Mouse (Mus musculus) forebrain, embryonic 14.5 days (tissue): ENCODE results near the gene Clip3. TPM values are rescaled to one million over a fixed set of nuclear protein-coding genes. Genes with fewer than 3 reads are reported as not detected.

Experiments
- ATAC-seq: fragments of 200-750 bp; cut with Nextera tagmentation; 2 replicates; pipeline ENCODE4 v1.8.0; 2017; ENCODE audit warnings: mild to moderate bottlenecking, moderate library complexity
- DNase-seq: peaks from one replicate; pipeline ENCODE4 v3.0.0-alpha.2; 2015; ENCODE audit warnings: low spot score
- H3K27ac ChIP-seq: fragments of 300-500 bp; sonication (generic); 2 replicates; pipeline ENCODE4 v1.5.1; 2014; ENCODE audit warnings: low read depth, mild to moderate bottlenecking, control low read depth, low read length, moderate library complexity
- H3K27me3 ChIP-seq: fragments of 300-500 bp; sonication (generic); replicated peaks from 2 replicates; pipeline ENCODE4 v1.6.1; 2014; ENCODE audit warnings: low read length, control low read depth, mixed read lengths; ENCODE audit not compliant: control insufficient read depth, insufficient read depth
- H3K36me3 ChIP-seq: fragments of 300-500 bp; sonication (generic); 2 replicates; pipeline ENCODE4 v1.6.1; 2014; ENCODE audit warnings: low read length, control low read depth; ENCODE audit not compliant: control insufficient read depth, insufficient read depth
- H3K4me1 ChIP-seq: fragments of 300-500 bp; sonication (generic); 2 replicates; pipeline ENCODE4 v1.6.1; 2014; ENCODE audit warnings: antibody characterized with exemption, low read length, control low read depth; ENCODE audit not compliant: control insufficient read depth, insufficient read depth
- H3K4me2 ChIP-seq: fragments of 300-500 bp; sonication (generic); 2 replicates; pipeline ENCODE4 v1.6.1; 2014; ENCODE audit warnings: mild to moderate bottlenecking, control low read depth, low read length
- H3K4me3 ChIP-seq: fragments of 300-500 bp; sonication (generic); 2 replicates; pipeline ENCODE4 v1.5.1; 2014; ENCODE audit warnings: low read depth, low read length, control low read depth
- H3K9ac ChIP-seq: fragments of 300-500 bp; sonication (generic); 2 replicates; pipeline ENCODE4 v1.6.1; 2014; ENCODE audit warnings: mild to moderate bottlenecking, low read length, control low read depth, moderate library complexity
- H3K9me3 ChIP-seq: fragments of 300-500 bp; sonication (generic); replicated peaks from 2 replicates; pipeline ENCODE4 v1.6.1; 2016; ENCODE audit warnings: low read length, control low read depth, mixed read lengths; ENCODE audit not compliant: control insufficient read depth
- WGBS: fragments of 180-500 bp; shearing (Covaris S2); extraction: QIAGEN DNeasy Blood & Tissue Kit; methylation state at CpG from one replicate; pipeline ENCODE4 v1.1.7; 2014; 5-methylcytosine and 5-hydroxymethylcytosine counted together
- polyA plus RNA-seq: library from polyadenylated mRNA; unstranded; fragments of >200 nt; fragmentation: Nextera tagmentation; extraction: Ambion mirVana; gene quantifications from 2 replicates; pipeline ENCODE4 v1.2.1, GENCODE M21; 2014

The Clip3 gene
- polyA plus RNA-seq, 1 experiment from 2014 or later, result 142 TPM

- no peaks in the 10 kb centered on the region for H3K9me3 ChIP-seq
- DNase-seq (no peak), ATAC-seq (no peak)
- no peaks in the 10 kb centered on the region for H3K36me3 ChIP-seq
- no peak overlapping the region for H3K27ac ChIP-seq
- H3K9ac ChIP-seq, result no peak overlapping the region; the same call in 1 of the 2 replicates
- 54% methylated on average over 2 of the region's 2 CpGs for WGBS
- no peaks in the 10 kb centered on the region for H3K4me1 ChIP-seq
- H3K27me3 ChIP-seq, result no peaks in the 10 kb centered on the region
- no peak overlapping the region for H3K4me3 ChIP-seq
- H3K4me2 ChIP-seq, result peak overlapping the region; percentile 86
Observed at GRCm38 (mm10) chr7:30278911-30279310, 12.6 kb upstream of the Clip3 start.

DNA sequence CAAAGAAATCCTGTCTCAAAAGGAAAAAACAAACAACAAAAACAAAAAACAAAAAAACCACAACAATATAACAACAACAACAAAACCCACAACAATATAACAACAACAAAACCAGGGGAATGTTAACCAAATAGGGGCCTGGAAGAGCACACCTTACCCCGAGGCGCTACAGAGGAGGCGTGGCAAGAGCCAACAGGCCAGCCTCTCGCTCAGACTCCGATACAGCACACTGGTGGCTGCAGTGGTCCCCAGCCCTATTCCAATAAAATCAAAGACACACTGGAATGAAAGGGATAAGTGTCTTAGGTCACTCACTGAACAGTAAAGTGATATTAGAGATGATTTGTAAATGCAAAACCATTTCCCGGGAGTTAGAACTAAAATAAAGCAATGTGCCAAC is 12.0 kb upstream of the Clip3 start:
- Histone ChIP-seq H3K27me3 (no peaks in the 10 kb centered on the region), H3K27ac (no peak overlapping the region; the same call in 1 of the 2 replicates), H3K4me3 (peak overlapping the region; percentile 74), H3K4me1 (no peaks in the 10 kb centered on the region), H3K4me2 (peak overlapping the region; percentile 86), H3K36me3 (no peaks in the 10 kb centered on the region), H3K9me3 (no peaks in the 10 kb centered on the region), H3K9ac (peak overlapping the region; percentile 59)
- no peak for DNase-seq
- WGBS, result 0% methylated on average over 6 of the region's 6 CpGs
- peak; percentile 15; the same call in 1 of the 2 replicates for ATAC-seq

- H3K9me3 ChIP-seq, result no peaks in the 10 kb centered on the region
- peak within 1 kb of the TSS; percentile 74 for H3K4me3 ChIP-seq
- peak within 1 kb of the TSS; percentile 98 for H3K27ac ChIP-seq
- peak within 1 kb of the TSS; percentile 86 for H3K4me2 ChIP-seq
- WGBS, result under 1% methylated on average over 38 of the region's 49 CpGs
- peak within 1 kb of the TSS; percentile 59 for H3K9ac ChIP-seq
- ATAC-seq (peak; percentile 97), DNase-seq (peak; percentile 98)
- no peaks in the 10 kb centered on the region for H3K36me3 ChIP-seq
- H3K4me1 ChIP-seq, result no peaks in the 10 kb centered on the region
- no peaks in the 10 kb centered on the region for H3K27me3 ChIP-seq
Observed at GRCm38 (mm10) chr7:30279951-30280669, 11.4 kb upstream of the Clip3 start, which contains the start of the genes Thap8 and Wdr62. Gene Thap8, plus strand, starts transcription at chr7:30280094. Gene Wdr62, minus strand, starts transcription at chr7:30280419.

DNA sequence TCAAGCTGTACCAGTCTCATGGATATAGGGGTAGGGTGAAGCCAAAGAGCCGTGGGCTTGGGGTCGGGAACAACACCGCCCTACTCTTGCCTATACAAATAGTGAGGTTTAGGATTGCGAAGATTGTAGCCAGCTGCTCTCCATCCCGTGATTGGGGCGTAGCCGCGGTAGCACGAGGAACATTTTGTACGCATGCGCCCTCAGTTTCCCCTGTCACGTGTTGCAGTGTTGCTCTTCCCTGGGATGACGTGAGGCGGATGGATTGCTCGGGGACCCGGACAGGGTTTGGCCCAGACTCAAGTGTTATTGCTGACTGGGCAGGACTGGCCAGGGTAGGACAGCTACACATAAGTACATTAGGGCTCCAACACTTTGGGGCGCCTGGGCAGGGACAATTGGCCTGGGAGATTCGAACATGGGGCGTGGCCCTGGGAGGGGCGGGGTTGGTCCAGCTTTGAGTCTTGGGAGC is 10.8 kb upstream of the Clip3 start:
- peak; percentile 88 for ATAC-seq
- no peaks in the 10 kb centered on the region for H3K4me1 ChIP-seq

GRCm38 (mm10) chr7:30281522-30281921 is 10.0 kb upstream of the Clip3 start:
- no peak for ATAC-seq
- no peak overlapping the region; the same call in 1 of the 2 replicates for H3K27ac ChIP-seq
- H3K36me3 ChIP-seq, result no peaks in the 10 kb centered on the region
- no peak for DNase-seq
- H3K4me1 ChIP-seq, result no peaks in the 10 kb centered on the region
- no peak overlapping the region for H3K4me3 ChIP-seq
- H3K9me3 ChIP-seq, result no peaks in the 10 kb centered on the region
- no peak overlapping the region for H3K9ac ChIP-seq
- no peaks in the 10 kb centered on the region for H3K27me3 ChIP-seq
- 75% methylated on average over 4 of the region's 4 CpGs for whole genome bisulfite sequencing
- H3K4me2 ChIP-seq, result no peak overlapping the region; the same call in 1 of the 2 replicates

More for the DNA sequence above, 10.8 kb upstream of the Clip3 start:
- Histone ChIP-seq H3K9me3 (no peaks in the 10 kb centered on the region), H3K4me2 (peak overlapping the region; percentile 86), H3K27me3 (no peaks in the 10 kb centered on the region), H3K4me3 (peak overlapping the region; percentile 74), H3K9ac (peak overlapping the region; percentile 54), H3K27ac (peak overlapping the region; percentile 98), H3K36me3 (no peaks in the 10 kb centered on the region)
- under 1% methylated on average over 20 of the region's 20 CpGs for WGBS
- DNase-seq, result peak; percentile 96

- H3K9me3 ChIP-seq, result no peaks in the 10 kb centered on the region
- DNase-seq (no peak), ATAC-seq (no peak)
- no peak overlapping the region for H3K9ac ChIP-seq
- H3K4me3 ChIP-seq, result no peak overlapping the region
- no peaks in the 10 kb centered on the region for H3K36me3 ChIP-seq
- no peaks in the 10 kb centered on the region for H3K27me3 ChIP-seq
- H3K4me2 ChIP-seq, result no peak overlapping the region
- no peak overlapping the region for H3K27ac ChIP-seq
- H3K4me1 ChIP-seq, result no peaks in the 10 kb centered on the region
- WGBS, result 82% methylated on average over 7 of the region's 7 CpGs
Observed at GRCm38 (mm10) chr7:30282740-30283139, 8.8 kb upstream of the Clip3 start.

GRCm38 (mm10) chr7:30286701-30287410 is 4.7 kb upstream of the Clip3 start:
- H3K27ac ChIP-seq, result no peak overlapping the region
- ATAC-seq, result no peak

DNA sequence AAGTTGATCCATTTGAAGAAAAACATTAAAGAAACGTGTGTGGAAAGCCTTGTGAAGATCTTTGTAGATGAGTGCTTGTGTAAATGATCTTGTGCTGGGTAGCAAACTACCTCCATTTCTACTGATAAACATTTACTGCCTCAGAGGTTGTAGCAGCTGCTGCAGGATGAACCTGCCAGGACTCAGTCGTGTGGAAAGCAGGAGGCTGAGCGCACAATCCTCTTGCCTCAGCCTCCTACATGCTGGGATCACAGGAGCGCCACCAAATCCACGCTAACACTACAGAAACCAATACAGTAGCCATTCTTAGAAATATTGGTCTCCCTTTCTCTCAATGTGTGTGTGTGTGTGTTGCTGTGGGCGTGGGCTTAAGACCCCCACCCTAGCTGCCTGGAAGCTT is 3.5 kb upstream of the Clip3 start:
- no peak overlapping the region for H3K4me3 ChIP-seq
- H3K4me1 ChIP-seq, result peaks cover 9% of the 10 kb centered on the region
- H3K9me3 ChIP-seq, result no peaks in the 10 kb centered on the region
- H3K36me3 ChIP-seq, result peaks cover 3% of the 10 kb centered on the region; the same call in 1 of the 2 replicates
- DNase-seq (no peak), ATAC-seq (no peak)
- H3K27ac ChIP-seq, result no peak overlapping the region
- no peak overlapping the region for H3K9ac ChIP-seq
- no peak overlapping the region for H3K4me2 ChIP-seq
- no peaks in the 10 kb centered on the region for H3K27me3 ChIP-seq
- WGBS, result 68% methylated on average over 6 of the region's 6 CpGs

More at GRCm38 (mm10) chr7:30286701-30287410, 4.7 kb upstream of the Clip3 start:
- Histone ChIP-seq H3K36me3 (no peaks in the 10 kb centered on the region), H3K4me3 (no peak overlapping the region), H3K4me1 (peaks cover 3% of the 10 kb centered on the region; the same call in 1 of the 2 replicates), H3K9me3 (no peaks in the 10 kb centered on the region), H3K4me2 (no peak overlapping the region), H3K9ac (no peak overlapping the region), H3K27me3 (no peaks in the 10 kb centered on the region)
- DNase-seq, result no peak
- WGBS, result 55% methylated on average over 8 of the region's 8 CpGs
